Mouse (Mus musculus) forelimb bud, embryonic 11.5 days (tissue): ENCODE measurements at regions not wholly inside any gene's neighbourhood (a gene's known extent, or its start where the extent isn't known, plus 50 kb on each side); places are given as distances from the start of the nearest gene placed in this dataset.

Experiments
- DNase-seq: peaks from one replicate; pipeline ENCODE4 v3.0.0-alpha.2; 2012; ENCODE audit warnings: low read depth, low spot score

DNA sequence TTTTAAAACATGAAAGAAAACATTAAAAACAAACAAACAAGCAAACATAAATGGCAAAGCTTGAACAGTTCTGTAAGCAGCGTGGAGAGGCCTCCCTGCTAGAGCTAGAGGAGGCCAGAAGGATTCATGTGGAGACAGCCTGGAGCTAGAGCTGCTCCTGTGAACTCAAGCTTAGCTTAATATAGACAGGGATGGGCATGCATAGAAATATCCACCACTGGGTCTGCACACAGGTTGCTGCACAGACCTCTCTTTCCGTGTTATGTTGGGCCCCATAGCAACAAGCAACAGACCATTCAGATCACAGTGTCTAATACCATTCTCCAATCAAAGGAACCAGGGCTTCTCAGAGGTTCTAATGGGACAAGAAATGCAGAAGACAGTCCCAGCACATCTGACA, 122.9 kb upstream of the Magi3 start:
- DNase-seq = no peak

GRCm38 (mm10) chr3:104342220-104342619, 122.0 kb upstream of the Magi3 start:
- DNase-seq = no peak

DNA sequence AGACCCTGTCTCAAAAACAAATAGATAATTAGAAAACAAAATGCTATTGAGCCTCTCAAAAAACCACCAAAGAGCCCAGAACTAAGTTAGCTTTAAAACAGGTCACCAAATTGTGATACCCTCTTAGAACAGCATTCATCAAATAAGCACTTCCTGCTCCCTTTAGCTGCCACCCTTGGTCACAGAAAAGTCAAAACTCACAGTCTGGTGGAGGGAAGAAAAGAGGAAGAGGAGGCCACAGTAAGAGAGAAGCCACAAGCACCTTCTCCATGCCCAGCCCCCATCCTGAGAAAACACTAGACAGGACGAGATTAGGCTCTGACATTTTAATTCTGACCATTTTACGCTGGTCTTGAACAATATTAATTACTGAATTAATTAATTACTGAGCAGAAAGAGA, 120.2 kb upstream of the Magi3 start:
- no peak for DNase-seq

- DNase-seq = no peak
Measured at GRCm38 (mm10) chr3:104336867-104337266, 116.7 kb upstream of the Magi3 start.

- peak; percentile 40 for DNase-seq
Measured at GRCm38 (mm10) chr3:104336308-104336707, 116.1 kb upstream of the Magi3 start.

GRCm38 (mm10) chr3:104334760-104335159, 114.6 kb upstream of the Magi3 start:
- no peak for DNase-seq

- DNase-seq = no peak
Measured at GRCm38 (mm10) chr3:104333345-104333744, 113.2 kb upstream of the Magi3 start.

DNA sequence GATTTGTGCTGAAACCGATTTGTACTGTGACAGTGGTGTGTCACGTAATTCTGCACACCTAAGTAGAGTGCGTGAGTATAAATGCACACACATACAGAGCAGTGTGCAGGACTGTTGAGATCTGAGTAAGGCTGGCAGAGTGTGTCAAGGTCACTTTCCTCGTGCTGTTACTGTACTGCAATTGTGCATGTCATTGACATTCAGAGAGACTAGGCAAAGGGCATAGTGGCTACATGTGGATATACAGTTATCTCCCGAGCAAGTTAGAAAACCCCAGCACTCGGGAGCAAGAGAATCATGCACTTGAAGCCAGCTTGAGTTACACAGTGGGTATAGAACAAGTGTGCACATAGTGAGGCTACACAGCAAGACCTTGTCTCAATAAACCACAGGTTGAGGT, 110.5 kb upstream of the Magi3 start:
- no peak for DNase-seq

- no peak for DNase-seq
Measured at GRCm38 (mm10) chr3:104327829-104328228, 107.7 kb upstream of the Magi3 start.

DNA sequence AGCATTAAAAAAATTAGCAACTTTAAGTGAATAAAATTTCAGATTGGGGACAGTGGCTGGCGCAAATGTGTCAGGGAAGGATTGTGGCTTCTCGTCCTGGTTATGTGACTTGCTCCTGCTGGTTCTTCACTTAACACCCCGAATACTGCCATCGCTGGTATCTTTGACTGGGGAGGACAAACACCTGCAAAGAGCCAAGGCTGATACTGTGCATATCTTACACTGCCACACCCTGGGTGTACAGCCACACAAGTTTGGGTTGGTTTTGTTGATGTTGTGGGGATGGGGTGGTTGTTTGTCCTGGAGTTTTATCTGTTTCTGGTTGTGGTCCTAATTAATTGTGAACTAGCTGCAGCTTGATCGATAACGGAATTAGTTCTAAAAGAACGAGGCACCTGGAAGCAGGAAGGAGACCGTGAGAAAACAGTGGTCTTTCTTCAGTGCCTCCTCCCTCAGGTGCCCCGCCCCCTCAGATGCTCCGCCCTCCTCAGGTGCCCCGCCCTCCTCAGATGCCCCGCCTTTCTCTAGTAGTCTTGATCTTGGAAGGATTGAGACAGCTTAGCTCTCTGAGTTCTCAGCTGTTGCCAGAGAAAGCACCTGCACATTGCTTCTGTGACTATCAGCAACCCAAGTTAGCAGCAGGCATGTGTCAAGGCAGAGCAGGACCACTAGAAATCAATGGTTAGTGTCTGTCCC, 107.0 kb upstream of the Magi3 start:
- no peak for DNase-seq

DNA sequence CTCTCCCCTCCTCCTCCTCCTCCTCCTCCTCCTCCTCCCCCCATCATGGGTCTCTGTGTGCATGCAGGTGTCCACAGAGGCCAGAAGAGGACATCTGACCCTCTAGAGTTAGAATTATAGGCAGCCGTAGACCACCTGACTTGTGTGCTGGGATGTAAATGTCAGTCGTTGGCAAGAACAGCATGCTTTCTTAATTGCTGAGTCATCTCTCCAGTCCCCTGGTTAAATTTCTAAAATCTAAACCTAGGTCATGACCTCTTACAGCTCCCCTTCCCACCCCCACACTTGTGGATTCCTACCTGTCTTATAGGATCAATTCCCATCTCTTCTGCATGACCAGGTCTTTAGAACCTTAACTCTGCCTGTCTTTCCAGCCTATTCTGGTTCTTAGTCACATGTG, 102.4 kb upstream of the Magi3 start:
- DNase-seq = no peak

DNA sequence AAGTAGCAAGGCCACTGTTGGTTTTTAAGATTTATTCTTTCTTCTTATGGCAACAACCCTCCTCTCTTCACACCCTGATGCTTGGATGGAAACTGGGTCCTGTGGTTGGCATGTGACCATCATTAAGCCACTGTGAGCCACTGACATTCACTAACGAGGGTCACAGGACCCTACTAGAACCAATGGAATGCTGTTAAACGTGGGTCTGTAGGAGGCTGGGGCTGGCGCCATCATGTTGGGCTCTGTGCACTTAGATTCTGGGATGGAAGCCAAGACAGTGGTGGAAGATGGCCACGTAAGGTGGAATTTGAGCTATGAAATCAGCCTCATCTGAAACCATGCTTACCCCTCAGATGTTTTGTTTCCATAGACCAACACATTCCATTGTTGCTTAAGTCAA, 100.2 kb upstream of the Magi3 start:
- no peak for DNase-seq

GRCm38 (mm10) chr3:104319377-104319776, 99.2 kb upstream of the Magi3 start:
- no peak for DNase-seq

GRCm38 (mm10) chr3:104318911-104319310, 98.7 kb upstream of the Magi3 start:
- DNase-seq = no peak

GRCm38 (mm10) chr3:104317528-104317927, 97.4 kb upstream of the Magi3 start:
- DNase-seq = no peak

DNA sequence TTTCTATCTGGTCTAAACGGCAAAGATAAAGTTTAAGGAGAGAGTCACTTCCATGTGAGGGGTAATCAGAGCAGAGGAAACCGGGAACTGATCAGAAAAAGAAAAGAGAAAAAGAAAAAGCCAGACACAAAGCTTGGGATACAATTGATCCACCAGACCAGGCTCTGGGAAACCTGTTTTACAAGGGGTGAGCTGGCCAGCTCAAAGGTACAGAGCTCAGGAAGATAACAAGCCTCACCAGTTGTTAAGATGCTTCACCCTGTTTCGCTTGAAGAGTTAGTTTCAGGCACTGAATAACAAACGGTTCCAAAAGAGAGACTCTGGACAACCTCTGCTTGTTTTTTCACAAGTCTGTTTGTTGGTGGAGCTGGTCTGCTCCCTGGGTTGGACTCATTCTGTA, 92.9 kb upstream of the Magi3 start:
- DNase-seq = no peak

DNA sequence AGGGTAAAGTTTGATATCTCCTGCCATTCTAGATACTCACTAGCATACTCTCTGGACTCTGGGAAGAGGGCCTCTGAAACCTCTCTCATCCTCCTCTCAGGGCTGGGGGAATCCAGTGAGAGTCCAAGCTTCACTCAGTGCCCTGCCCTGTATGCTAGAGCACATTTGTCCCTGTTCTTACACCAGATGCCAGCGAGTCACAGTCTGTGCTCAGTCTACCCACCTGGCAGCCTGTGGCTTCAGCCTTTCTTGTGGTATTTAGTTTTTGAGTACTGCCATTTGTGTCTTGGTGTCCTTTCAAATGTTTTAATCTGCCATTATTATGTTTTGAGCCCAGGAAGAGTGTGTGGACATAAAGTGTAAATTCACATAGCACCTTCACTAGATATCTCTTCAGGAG, 86.8 kb upstream of the Magi3 start:
- no peak for DNase-seq

- no peak for DNase-seq
Measured at GRCm38 (mm10) chr3:104305904-104306563, 85.9 kb upstream of the Magi3 start.

DNA sequence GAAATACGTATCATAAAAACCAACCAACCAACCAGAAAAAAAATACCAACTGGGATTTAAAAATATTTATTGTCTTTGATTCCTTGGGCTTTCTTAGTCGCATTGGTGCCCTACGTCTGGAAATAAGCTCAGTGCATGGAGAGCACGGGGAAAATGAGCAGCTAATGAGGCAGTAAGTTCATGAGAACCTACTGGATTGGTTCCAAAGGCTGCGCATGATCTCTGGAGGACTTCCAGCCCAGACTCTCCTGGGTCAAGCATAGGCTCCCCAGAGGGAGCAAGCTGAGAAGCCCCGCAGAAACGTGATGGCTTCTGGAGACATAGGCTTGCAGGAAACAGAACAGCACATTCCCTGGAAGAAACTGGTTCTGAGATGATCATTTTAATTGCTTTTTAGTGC, 83.4 kb upstream of the Magi3 start:
- DNase-seq = no peak

GRCm38 (mm10) chr3:104300201-104300600, 80.0 kb upstream of the Magi3 start:
- DNase-seq = no peak

DNA sequence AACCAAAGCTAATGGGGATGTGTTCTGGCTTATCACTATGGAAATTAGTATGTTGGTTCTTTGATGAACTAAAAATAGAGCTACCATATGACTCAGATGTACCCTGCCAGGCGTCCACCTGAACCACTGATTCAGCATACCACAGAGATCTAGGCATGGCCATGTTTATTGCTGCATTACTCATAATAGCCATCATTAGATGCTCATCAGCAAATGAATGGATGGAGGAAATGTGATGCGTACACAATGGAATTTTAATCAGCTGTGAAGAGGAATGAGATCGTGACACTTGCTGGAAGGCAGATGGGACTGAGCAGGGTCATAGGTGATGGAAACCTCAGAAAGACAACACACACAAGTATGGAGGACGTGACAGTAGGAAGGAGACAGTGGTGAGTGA, 78.7 kb upstream of the Magi3 start:
- no peak for DNase-seq

- no peak for DNase-seq
Measured at GRCm38 (mm10) chr3:104298409-104298808, 78.2 kb upstream of the Magi3 start.

GRCm38 (mm10) chr3:104297112-104297511, 76.9 kb upstream of the Magi3 start:
- no peak for DNase-seq

GRCm38 (mm10) chr3:104295856-104296255, 75.7 kb upstream of the Magi3 start:
- DNase-seq = no peak
